Mouse (Mus musculus) hindbrain, embryonic 16.5 days (tissue): ENCODE results near the gene Pitpnm3. TPM values are rescaled to one million over a fixed set of nuclear protein-coding genes. Genes with fewer than 3 reads are reported as not detected.
A peak's percentile ranks its signal among the peaks of the same experiment; 100 is the strongest.

ENCODE experiments used
- ATAC-seq: fragments of 200-750 bp; cut with Nextera tagmentation; 2 replicates; pipeline ENCODE4 v1.8.0; 2017; ENCODE audit warnings: moderate TSS enrichment, moderate library complexity
- H3K27ac ChIP-seq: fragments of 300-500 bp; sonication (generic); 2 replicates; pipeline ENCODE4 v1.5.1; 2014; ENCODE audit warnings: low read depth, mild to moderate bottlenecking, control low read depth, low read length, moderate library complexity
- H3K27me3 ChIP-seq: fragments of 300-500 bp; sonication (generic); replicated peaks from 2 replicates; pipeline ENCODE4 v1.6.1; 2014; ENCODE audit warnings: low read length; ENCODE audit not compliant: control insufficient read depth, insufficient read depth
- H3K36me3 ChIP-seq: fragments of 300-500 bp; sonication (generic); 2 replicates; pipeline ENCODE4 v1.6.1; 2014; ENCODE audit warnings: mild to moderate bottlenecking, low read length, moderate library complexity, mixed read lengths; ENCODE audit not compliant: control insufficient read depth, insufficient read depth
- H3K4me1 ChIP-seq: fragments of 300-500 bp; sonication (generic); 2 replicates; pipeline ENCODE4 v1.6.1; 2014; ENCODE audit warnings: low read depth, low read length; ENCODE audit not compliant: control insufficient read depth, insufficient read depth
- H3K4me2 ChIP-seq: fragments of 300-500 bp; sonication (generic); 2 replicates; pipeline ENCODE4 v1.6.1; 2014; ENCODE audit warnings: mild to moderate bottlenecking, low read length, control low read depth, moderate library complexity
- H3K4me3 ChIP-seq: fragments of 300-500 bp; sonication (generic); 2 replicates; pipeline ENCODE4 v1.5.1; 2014; ENCODE audit warnings: mild to moderate bottlenecking, low read length, control low read depth, moderate library complexity
- H3K9ac ChIP-seq: fragments of 300-500 bp; sonication (generic); 2 replicates; pipeline ENCODE4 v1.6.1; 2014; ENCODE audit warnings: low read depth, mild to moderate bottlenecking, control low read depth, low read length, moderate library complexity
- H3K9me3 ChIP-seq: fragments of 300-500 bp; sonication (generic); 2 replicates; pipeline ENCODE4 v1.6.1; 2014; ENCODE audit warnings: mild to moderate bottlenecking, low read length, moderate library complexity; ENCODE audit not compliant: control insufficient read depth
- WGBS: fragments of 180-500 bp; shearing (Covaris S2); extraction: QIAGEN DNeasy Blood & Tissue Kit; methylation state at CpG from one replicate; pipeline ENCODE4 v1.1.7; 2014; 5-methylcytosine and 5-hydroxymethylcytosine counted together
- polyA plus RNA-seq: library from polyadenylated mRNA; unstranded; fragments of >200 nt; fragmentation: Nextera tagmentation; extraction: Ambion mirVana; gene quantifications from 2 replicates; pipeline ENCODE4 v1.2.1, GENCODE M21; 2015

Pitpnm3 gene
- polyA plus RNA-seq, 1 experiment from 2014 or later: 5.8 TPM

DNA sequence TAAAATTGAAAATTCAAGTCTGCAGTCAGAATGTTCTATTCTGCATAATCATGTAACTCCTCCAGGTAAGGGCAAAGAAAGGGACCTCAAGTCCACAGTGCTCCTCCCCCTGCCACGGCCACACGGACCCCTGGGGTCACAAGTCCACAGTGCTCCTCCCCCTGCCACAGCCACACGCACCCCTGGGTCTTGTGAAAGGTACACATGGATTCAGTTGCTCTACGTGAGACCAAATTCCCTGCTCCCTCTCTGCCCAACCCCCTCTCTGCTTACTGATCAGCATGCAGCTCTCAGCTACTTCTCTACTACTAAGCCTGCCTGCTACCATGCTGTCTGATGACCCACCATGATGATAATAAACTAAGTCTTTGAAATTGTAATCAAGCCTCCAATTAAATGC lies 34.3 kb upstream of the Pitpnm3 start:
- peaks cover 48% of the 10 kb centered on the region for H3K36me3 ChIP-seq
- H3K9ac ChIP-seq: no peak overlapping the region
- WGBS: 86% methylated on average over 4 of the region's 4 CpGs
- no peak overlapping the region for H3K4me3 ChIP-seq
- H3K27me3 ChIP-seq: no peaks in the 10 kb centered on the region
- ATAC-seq: no peak
- H3K9me3 ChIP-seq: no peaks in the 10 kb centered on the region
- no peak overlapping the region for H3K4me2 ChIP-seq
- H3K27ac ChIP-seq: no peak overlapping the region
- no peaks in the 10 kb centered on the region for H3K4me1 ChIP-seq

- H3K4me3 ChIP-seq: no peak overlapping the region
- no peak overlapping the region for H3K9ac ChIP-seq
- WGBS: 94% methylated on average over 2 of the region's 2 CpGs
- ATAC-seq: no peak
- no peaks in the 10 kb centered on the region for H3K4me1 ChIP-seq
- peaks cover 30% of the 10 kb centered on the region for H3K36me3 ChIP-seq
- H3K9me3 ChIP-seq: no peaks in the 10 kb centered on the region
- no peak overlapping the region for H3K4me2 ChIP-seq
- no peaks in the 10 kb centered on the region for H3K27me3 ChIP-seq
- no peak overlapping the region for H3K27ac ChIP-seq
Measured at GRCm38 (mm10) chr11:72163198-72163597, 27.6 kb upstream of the Pitpnm3 start.

DNA sequence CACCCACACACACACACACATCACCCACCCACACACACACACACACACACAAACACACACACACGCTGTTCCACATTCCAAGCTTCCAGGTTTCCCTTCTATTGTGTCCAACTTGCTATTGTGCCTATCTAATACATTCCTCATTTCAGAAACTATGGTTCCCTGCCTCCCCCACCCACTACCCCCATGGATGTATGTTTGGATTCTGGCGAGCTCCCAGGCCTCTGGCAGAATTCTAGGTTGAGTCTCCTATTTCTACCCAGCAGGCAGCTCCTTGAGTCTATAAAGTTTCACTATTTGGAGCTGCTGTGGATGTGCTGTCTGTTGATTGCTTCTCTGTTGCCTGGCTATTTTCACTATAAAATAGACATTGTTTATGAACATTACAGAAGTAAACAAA lies 21.0 kb upstream of the Pitpnm3 start:
- H3K4me1 ChIP-seq: peaks cover 6% of the 10 kb centered on the region; the same call in 1 of the 2 replicates
- H3K4me2 ChIP-seq: no peak overlapping the region
- no peak for ATAC-seq
- H3K9me3 ChIP-seq: no peaks in the 10 kb centered on the region
- peaks cover 10% of the 10 kb centered on the region for H3K36me3 ChIP-seq
- no peak overlapping the region for H3K9ac ChIP-seq
- no peak overlapping the region for H3K27ac ChIP-seq
- H3K27me3 ChIP-seq: no peaks in the 10 kb centered on the region
- 54% methylated on average over 2 of the region's 2 CpGs for whole genome bisulfite sequencing
- no peak overlapping the region for H3K4me3 ChIP-seq

- H3K27ac ChIP-seq: no peak overlapping the region; the same call in 1 of the 2 replicates
- H3K4me1 ChIP-seq: peaks cover 6% of the 10 kb centered on the region; the same call in 1 of the 2 replicates
- no peak for ATAC-seq
- no peaks in the 10 kb centered on the region for H3K9me3 ChIP-seq
- H3K4me3 ChIP-seq: no peak overlapping the region
- H3K27me3 ChIP-seq: no peaks in the 10 kb centered on the region
- peaks cover 10% of the 10 kb centered on the region for H3K36me3 ChIP-seq
- no peak overlapping the region for H3K4me2 ChIP-seq
- H3K9ac ChIP-seq: no peak overlapping the region
- WGBS: 67% methylated on average over 4 of the region's 4 CpGs
Measured at GRCm38 (mm10) chr11:72155981-72156428, 20.4 kb upstream of the Pitpnm3 start.

DNA sequence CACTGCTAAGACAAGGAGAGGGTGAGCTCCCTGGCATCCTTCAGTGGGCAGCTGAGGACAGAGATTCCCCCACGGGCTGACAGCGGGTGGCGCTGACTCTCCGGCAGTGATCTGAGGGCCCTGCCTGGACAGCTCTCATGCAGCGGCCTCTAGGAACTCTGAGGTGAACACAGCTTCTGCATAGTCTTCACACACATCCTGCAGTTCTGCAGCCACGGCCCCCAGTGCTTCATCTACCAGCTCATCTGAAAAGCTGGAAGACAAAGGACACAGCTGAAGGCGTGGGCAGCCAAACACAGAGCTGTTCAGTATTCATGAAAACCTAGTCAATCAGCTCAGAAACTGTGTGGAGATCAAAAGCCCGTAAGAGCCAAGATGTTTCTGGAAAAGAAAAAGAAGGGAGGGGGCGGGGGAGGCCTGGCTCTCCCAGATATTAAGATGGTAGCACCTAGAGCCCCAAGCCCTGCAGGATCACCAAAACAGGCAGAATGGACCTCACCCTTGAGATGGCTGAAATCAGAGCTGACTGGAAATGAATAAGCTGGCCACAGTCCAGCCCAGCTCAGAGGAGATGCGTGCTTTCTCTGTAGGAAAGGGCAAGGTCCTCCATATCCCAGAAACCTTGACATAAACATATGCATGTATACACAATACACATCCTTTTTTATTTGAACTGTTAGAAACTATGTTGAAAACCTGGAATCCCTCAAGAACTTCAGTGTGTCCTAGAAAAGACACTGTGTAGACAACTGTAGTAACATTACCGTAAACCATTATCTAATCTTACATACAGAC lies 19.8 kb upstream of the Pitpnm3 start:
- peak overlapping the region; percentile 44; the same call in 1 of the 2 replicates for H3K27ac ChIP-seq
- WGBS: 51% methylated on average over 11 of the region's 11 CpGs
- H3K36me3 ChIP-seq: peaks cover 10% of the 10 kb centered on the region
- H3K4me2 ChIP-seq: no peak overlapping the region
- no peak overlapping the region for H3K4me3 ChIP-seq
- ATAC-seq: no peak
- 0 out of 2 replicates have a peak overlapping the region, but pooled peaks have one; percentile 19 for H3K9ac ChIP-seq
- no peaks in the 10 kb centered on the region for H3K9me3 ChIP-seq
- H3K27me3 ChIP-seq: no peaks in the 10 kb centered on the region
- peaks cover 6% of the 10 kb centered on the region; the same call in 1 of the 2 replicates for H3K4me1 ChIP-seq

DNA sequence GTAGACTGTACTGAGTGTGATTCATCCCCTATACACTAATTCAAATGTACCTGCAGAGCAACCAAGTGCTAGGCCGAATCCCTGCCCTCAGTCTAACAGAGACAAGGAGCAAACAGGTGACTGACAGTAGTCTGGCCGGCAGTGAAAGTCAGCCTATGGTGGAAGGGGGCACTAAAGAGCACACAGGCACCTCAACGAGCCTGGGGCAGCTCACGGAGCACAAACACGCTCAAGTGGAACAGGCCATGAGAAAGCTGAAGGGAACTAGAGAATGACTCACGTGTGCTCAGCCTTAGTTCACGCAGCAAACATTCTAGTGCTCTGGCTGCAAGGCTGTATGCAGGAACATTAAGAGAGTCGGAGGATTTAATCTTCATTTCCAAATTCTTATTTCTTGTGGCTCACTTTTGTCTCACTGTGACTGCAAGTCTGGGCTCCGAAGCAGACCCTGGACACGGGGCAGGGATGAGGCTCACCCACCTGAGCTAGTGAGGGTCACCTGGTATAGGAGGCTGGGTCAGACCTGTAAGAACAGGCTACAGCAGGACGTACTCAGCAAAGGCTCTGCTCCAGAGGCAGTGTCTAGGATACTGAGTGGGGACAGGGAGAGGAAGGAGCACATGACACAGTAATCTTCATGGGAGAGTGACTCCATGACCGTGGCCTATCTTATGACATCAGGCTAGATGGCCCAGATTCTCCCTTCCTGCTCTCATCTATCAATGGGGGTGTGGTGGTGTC lies 17.7 kb upstream of the Pitpnm3 start:
- WGBS: 83% methylated on average over 12 of the region's 12 CpGs
- Histone ChIP-seq H3K36me3 (peaks cover 6% of the 10 kb centered on the region), H3K27ac (no peak overlapping the region)

GRCm38 (mm10) chr11:72151120-72151519 lies 15.5 kb upstream of the Pitpnm3 start:
- Histone ChIP-seq H3K9ac (no peak overlapping the region), H3K4me3 (no peak overlapping the region), H3K4me2 (no peak overlapping the region), H3K36me3 (peaks cover 2% of the 10 kb centered on the region), H3K27me3 (no peaks in the 10 kb centered on the region), H3K4me1 (peaks cover 12% of the 10 kb centered on the region), H3K9me3 (no peaks in the 10 kb centered on the region), H3K27ac (no peak overlapping the region)
- ATAC-seq: no peak
- 53% methylated on average over 2 of the region's 2 CpGs for WGBS

More for the DNA sequence above, 17.7 kb upstream of the Pitpnm3 start:
- no peak for ATAC-seq
- H3K4me2 ChIP-seq: no peak overlapping the region
- H3K4me1 ChIP-seq: peaks cover 7% of the 10 kb centered on the region; the same call in 1 of the 2 replicates
- no peak overlapping the region for H3K9ac ChIP-seq
- H3K4me3 ChIP-seq: no peak overlapping the region
- no peaks in the 10 kb centered on the region for H3K27me3 ChIP-seq
- no peaks in the 10 kb centered on the region for H3K9me3 ChIP-seq

DNA sequence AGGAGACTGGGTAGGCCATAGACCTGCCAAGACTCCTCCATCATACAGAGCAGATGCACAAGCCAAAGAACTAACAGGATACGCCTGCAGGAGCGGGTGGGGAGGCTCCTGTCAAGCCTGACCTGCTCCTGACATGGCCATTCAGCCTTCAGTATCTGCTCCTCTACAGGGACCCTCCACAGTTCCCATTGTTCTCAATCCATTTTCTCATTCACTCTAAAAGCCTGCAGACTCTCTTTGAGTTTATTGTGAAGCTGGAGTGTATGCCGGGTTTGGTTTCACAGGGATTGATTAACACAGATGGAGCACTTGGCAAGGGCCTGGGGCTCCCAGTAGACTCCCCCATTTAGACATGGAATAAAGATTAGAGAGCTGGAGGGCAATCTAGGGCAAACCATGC lies 12.3 kb upstream of the Pitpnm3 start:
- Histone ChIP-seq H3K9ac (no peak overlapping the region), H3K4me2 (no peak overlapping the region), H3K9me3 (no peaks in the 10 kb centered on the region), H3K4me3 (no peak overlapping the region), H3K27ac (no peak overlapping the region), H3K4me1 (peaks cover 9% of the 10 kb centered on the region), H3K27me3 (no peaks in the 10 kb centered on the region), H3K36me3 (no peaks in the 10 kb centered on the region)
- 19% methylated on average over 3 of the region's 3 CpGs for WGBS
- peak; percentile 67 for ATAC-seq

DNA sequence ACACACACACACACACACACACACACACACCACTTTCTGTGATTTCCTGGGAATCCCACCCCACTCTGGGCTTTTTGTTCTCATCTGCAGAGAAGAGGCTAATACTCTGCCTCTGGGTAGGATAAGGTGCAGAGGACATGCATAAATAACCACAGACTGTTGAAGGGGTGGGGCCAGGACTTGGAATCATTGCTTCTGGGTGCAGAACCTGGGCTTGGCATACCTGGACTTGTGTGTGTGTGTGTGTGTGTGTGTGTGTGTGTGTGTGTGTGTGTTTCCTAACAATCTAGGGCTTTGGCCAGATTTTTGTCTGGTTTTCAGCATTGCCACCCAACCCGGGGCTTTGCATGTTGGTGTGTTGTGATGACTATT lies 10.3 kb upstream of the Pitpnm3 start:
- no peak overlapping the region for H3K4me2 ChIP-seq
- H3K9ac ChIP-seq: no peak overlapping the region
- 79% methylated on average over 1 of the region's 1 CpGs for WGBS
- no peaks in the 10 kb centered on the region for H3K36me3 ChIP-seq
- no peak for ATAC-seq
- peaks cover 10% of the 10 kb centered on the region for H3K4me1 ChIP-seq
- H3K27ac ChIP-seq: no peak overlapping the region
- no peaks in the 10 kb centered on the region for H3K9me3 ChIP-seq
- no peaks in the 10 kb centered on the region for H3K27me3 ChIP-seq
- no peak overlapping the region for H3K4me3 ChIP-seq
